Mouse (Mus musculus): ENCODE measurements around the gene Sclt1. TPM values are rescaled to one million over a fixed set of nuclear protein-coding genes. Genes with fewer than 3 reads are reported as not detected.
A peak's percentile ranks its signal among the peaks of the same experiment; 100 is the strongest.
"Not testable (repeated sequence)": the region's sequence is repeated elsewhere in the genome, so short reads cannot be mapped to it uniquely, and the experiment has no call there.

The Sclt1 gene
- 20.5 and 22.4 TPM in 2 replicates for polyA plus RNA-seq (2016; fragmentation: Nextera tagmentation; extraction: Ambion mirVana)

DNA sequence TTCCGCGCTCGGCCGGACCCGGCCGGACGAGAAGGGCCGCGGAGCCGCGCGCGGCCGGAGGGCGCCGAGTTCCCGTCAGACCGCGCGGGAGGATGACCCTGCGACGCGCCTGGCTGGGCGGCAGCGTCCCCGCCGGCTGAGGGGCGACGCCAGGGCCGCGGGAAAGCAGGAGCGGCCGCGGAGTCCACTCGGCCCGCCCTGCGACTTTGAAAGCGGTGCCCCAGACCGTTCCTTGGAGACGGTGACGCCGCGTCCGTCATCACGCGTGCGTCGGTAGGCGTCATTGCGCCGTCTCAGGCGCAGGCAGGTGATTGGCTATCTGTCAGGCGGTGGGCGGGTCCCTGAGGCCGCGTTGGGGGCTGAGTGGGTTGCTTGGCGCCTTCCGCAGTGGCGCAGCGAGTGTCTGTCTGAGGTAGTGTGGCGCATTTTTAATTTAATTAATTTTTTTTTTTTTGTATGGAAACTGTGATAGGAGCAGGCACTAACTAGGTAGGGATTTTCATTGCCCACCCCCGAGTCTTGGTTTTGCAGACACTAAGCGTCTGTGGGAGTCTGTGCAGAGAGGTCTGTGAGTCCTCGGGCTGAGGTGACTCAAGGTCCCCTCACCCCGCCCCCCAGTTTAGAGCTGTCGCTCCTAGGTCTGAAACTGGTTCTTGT lies at the start of gene Sclt1, which contains the start of gene D3Ertd751e:
TSS of gene Sclt1 (minus strand) at position 237 of the 657 bp plus-strand sequence.
TSS of gene D3Ertd751e (plus strand) at position 334 of the 657 bp plus-strand sequence.
- H3K27me3 ChIP-seq (ENCODE audit: low read depth, poor library complexity, severe bottlenecking), result no peaks in the 10 kb centered on the region
- WGBS, result under 1% methylated on average over 66 of the region's 66 CpGs
- peaks cover 4% of the 10 kb centered on the region for H3K36me3 ChIP-seq
- DNase-seq (ENCODE audit: low spot score), result peak; percentile 96
- H3K4me3 ChIP-seq, result peak within 1 kb of the TSS; percentile 75
- no peaks in the 10 kb centered on the region for H3K9me3 ChIP-seq (replicated peaks)
- peaks cover 23% of the 10 kb centered on the region for H3K4me1 ChIP-seq
- H3K27ac ChIP-seq (replicated peaks), result peak within 1 kb of the TSS; percentile 97

DNA sequence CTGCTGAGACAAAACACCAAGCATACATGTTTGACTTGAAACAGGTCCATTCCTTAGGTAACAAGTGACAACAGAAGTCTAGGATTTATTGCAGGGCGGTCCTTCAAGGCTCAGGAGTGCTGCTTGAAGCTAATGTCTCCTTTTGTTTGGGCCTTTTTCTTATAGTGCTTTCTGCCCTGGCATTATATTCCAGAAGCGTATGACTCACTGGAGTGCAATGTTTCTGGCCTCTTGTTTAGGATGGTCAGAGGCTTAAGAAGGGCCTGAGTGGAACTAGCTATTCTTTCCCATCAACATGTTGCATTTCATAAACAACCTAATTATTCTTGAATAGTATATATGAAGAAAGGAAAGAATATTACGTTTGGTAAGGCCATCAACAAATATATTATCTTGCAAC lies 19.8 kb upstream of the Sclt1 start:
- 91% methylated on average over 3 of the region's 3 CpGs for WGBS
- Histone ChIP-seq H3K4me1 (no peaks in the 10 kb centered on the region), H3K36me3 (peaks cover 3% of the 10 kb centered on the region), H3K27ac (replicated peaks) (no peak overlapping the region), H3K4me3 (no peak overlapping the region), H3K9me3 (replicated peaks) (no peaks in the 10 kb centered on the region), H3K27me3 (ENCODE audit: low read depth, poor library complexity, severe bottlenecking) (no peaks in the 10 kb centered on the region)
- no peak for DNase-seq (ENCODE audit: low spot score)

DNA sequence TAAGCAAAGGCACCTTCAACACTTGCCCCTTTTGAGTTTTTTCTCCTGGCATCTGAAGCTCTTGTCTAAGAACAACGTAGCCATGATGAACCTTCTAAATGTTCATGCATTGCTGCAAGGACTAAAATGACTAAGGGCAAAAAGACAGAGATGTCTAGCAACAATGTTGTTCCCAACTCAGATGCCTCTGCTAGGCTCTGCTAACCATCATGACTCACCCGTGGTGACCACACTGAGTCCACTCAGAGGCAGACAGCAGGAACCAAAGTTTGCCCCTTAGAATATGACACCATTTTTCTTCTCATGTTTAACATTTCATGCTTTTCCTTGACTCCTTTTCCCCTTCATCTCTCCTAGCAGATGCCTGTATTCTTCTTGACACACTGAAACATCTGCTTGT lies 12.2 kb upstream of the Sclt1 start:
- H3K4me3 ChIP-seq, result no peak overlapping the region
- no peaks in the 10 kb centered on the region for H3K9me3 ChIP-seq (replicated peaks)
- no peaks in the 10 kb centered on the region for H3K27me3 ChIP-seq (ENCODE audit: low read depth, poor library complexity, severe bottlenecking)
- no peaks in the 10 kb centered on the region for H3K4me1 ChIP-seq
- H3K27ac ChIP-seq (replicated peaks), result no peak overlapping the region
- no peak for DNase-seq (ENCODE audit: low spot score)
- H3K36me3 ChIP-seq, result peaks cover 7% of the 10 kb centered on the region
- 90% methylated on average over 2 of the region's 2 CpGs for WGBS

DNA sequence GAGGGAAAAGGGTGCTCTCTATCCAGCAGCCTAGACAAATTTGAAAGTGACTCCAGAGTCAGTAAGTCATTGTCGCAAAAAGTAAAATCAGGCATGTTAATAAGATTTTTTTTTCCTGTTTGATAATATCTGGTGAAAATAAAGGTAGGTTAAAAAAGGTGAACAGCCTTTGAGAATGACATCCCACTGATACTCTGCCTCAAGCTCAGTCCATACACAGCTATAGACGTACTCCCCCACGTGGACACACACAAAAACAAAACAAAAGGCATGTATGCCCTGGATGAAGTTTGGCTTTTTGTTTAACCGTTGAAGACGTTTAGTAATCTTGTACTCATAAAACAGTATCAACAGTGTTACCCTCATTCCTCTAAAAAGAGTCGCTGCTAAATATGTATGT lies 1.1 kb upstream of the Sclt1 start:
- peak overlapping the region; percentile 97 for H3K27ac ChIP-seq (replicated peaks)
- WGBS, result 61% methylated on average over 6 of the region's 6 CpGs
- H3K4me1 ChIP-seq, result peaks cover 23% of the 10 kb centered on the region
- H3K4me3 ChIP-seq, result peak overlapping the region; percentile 75
- H3K36me3 ChIP-seq, result peaks cover 4% of the 10 kb centered on the region
- H3K27me3 ChIP-seq (ENCODE audit: low read depth, poor library complexity, severe bottlenecking), result no peaks in the 10 kb centered on the region
- no peaks in the 10 kb centered on the region for H3K9me3 ChIP-seq (replicated peaks)
- DNase-seq (ENCODE audit: low spot score), result no peak

DNA sequence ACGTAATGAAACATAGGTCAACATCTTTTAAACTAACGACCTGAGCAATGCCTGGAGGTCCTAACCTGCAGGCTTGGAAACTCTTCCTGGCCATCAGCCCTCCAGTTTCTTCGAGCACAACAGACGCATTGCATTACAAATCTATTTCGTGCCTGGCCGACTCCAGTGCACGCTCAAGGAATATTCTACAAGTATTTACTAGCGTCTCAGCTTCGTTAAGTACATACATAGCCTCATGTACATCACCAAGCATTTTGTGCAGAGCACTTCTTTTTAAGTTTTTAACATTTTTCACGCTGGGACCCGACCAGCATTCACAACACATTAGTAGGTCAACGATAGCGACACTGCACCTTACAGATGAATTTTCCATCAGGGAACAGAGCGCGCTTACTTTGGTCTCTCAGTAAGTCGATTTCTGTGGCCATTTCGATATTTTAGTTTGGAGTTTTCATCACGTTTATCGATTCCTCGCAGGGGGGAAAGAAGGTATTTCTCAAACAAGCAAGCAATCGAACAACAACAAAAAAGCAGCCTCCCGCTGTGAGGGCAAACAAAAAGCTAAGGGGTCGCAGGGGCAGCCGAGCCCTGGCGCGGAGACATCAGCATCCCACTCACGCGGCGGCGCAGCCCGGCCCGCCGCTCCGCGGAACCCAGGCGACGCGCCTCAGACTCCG lies 575 bp downstream of the Sclt1 start:
- peak; percentile 40 for DNase-seq (ENCODE audit: low spot score)
- WGBS, result 1% methylated on average over 39 of the region's 39 CpGs
- Histone ChIP-seq H3K27me3 (ENCODE audit: low read depth, poor library complexity, severe bottlenecking) (no peaks in the 10 kb centered on the region), H3K36me3 (peaks cover 4% of the 10 kb centered on the region), H3K9me3 (replicated peaks) (no peaks in the 10 kb centered on the region), H3K4me1 (peaks cover 23% of the 10 kb centered on the region), H3K27ac (replicated peaks) (peak overlapping the region; percentile 97), H3K4me3 (peak overlapping the region; percentile 75)

DNA sequence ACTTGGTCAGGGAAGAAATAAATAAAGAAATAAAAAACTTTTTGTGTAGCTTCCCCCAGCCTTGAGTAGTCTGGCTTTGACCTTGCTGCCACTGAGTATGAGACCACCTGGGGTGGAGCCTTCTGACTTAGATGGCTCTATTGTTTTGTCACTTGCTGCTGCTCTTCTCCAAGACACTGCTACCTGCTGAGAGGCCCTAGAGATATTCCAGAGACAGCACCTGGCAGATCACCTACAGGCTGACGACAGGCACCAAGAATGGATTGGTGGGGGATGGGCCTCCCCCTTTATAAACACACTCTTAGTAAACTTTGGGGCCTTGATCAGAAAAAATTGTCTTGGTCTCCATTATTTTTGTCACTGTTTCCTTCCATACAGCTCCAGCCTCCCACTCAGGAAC lies 46.6 kb downstream of the Sclt1 start:
- 64% methylated on average over 1 of the region's 1 CpGs for WGBS
- DNase-seq (ENCODE audit: low spot score), result no peak
- Histone ChIP-seq H3K4me1 (no peaks in the 10 kb centered on the region), H3K27me3 (ENCODE audit: low read depth, poor library complexity, severe bottlenecking) (no peaks in the 10 kb centered on the region), H3K9me3 (replicated peaks) (peaks cover 3% of the 10 kb centered on the region; the same call in 1 of the 2 replicates), H3K36me3 (peaks cover 39% of the 10 kb centered on the region), H3K27ac (replicated peaks) (no peak overlapping the region), H3K4me3 (no peak overlapping the region)

DNA sequence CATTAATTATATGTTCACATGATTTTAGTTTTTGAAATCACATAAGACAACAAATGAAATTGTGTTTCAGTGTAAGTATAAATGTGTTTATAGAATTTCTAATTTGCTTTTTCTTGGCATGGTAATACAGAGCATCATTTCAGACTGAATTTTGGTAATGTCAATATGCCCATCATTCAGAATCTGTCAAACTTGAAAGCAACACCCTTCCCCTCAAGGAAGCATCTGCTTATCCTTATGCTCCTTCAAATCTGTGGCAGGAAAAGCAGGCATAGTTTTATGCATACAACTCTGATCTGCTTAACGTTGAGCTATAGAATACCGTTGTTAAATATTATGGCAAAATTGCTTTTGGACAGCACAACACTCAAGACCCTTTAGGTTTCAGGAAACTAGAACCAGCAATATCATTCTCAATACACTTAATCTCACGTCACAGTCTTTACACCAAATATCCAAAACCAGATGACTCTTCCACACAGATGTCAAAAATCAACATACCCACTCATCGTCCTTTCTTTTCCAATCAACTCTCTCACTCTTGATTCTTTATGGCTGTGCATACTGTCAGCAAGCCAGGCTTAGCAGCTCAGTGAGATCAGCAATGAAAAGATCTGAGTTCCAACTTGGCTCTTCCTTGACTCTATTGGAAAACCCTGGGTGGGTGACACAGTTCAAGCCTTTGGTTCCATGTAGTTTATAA lies 49.7 kb downstream of the Sclt1 start:
- DNase-seq (ENCODE audit: low spot score), result no peak
- Histone ChIP-seq H3K36me3 (peaks cover 16% of the 10 kb centered on the region), H3K4me3 (no peak overlapping the region), H3K4me1 (no peaks in the 10 kb centered on the region), H3K27ac (replicated peaks) (no peak overlapping the region), H3K27me3 (ENCODE audit: low read depth, poor library complexity, severe bottlenecking) (no peaks in the 10 kb centered on the region), H3K9me3 (replicated peaks) (peaks cover 3% of the 10 kb centered on the region; the same call in 1 of the 2 replicates)
- WGBS, result 92% methylated on average over 4 of the region's 4 CpGs

DNA sequence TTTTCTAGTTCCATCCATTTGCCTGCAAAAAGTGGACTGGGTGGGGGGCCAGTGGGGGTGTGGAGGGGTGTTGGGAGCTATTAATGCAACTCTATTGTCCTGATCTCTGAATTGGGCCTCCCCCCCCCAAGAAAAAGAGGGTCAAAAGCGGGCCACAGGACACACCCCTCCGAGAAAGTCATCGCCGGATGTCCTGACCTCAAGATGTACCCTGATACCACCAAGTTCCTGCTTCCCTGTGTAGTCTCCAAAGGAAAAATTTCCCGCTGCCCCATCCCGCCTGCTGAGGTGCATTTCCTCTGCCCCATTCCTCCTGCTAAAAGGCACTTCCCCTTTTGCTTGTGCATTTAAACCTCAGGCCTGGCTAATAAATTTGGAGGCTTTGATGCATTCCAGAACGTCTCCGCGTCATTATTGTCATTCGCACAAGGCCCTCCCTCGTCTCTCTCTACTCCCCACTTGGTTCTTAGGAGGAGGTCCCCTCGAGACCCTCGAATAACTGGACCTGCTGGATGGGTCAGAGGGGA lies 52.1 kb downstream of the Sclt1 start:
- not testable (repeated sequence) for H3K9me3 ChIP-seq (replicated peaks); H3K4me3 ChIP-seq; H3K4me1 ChIP-seq; H3K27ac ChIP-seq (replicated peaks); H3K27me3 ChIP-seq (ENCODE audit: low read depth, poor library complexity, severe bottlenecking); DNase-seq (ENCODE audit: low spot score)
- 94% methylated on average over 13 of the region's 13 CpGs for WGBS
- peaks cover 11% of the 10 kb centered on the region; the same call in 1 of the 2 replicates for H3K36me3 ChIP-seq

DNA sequence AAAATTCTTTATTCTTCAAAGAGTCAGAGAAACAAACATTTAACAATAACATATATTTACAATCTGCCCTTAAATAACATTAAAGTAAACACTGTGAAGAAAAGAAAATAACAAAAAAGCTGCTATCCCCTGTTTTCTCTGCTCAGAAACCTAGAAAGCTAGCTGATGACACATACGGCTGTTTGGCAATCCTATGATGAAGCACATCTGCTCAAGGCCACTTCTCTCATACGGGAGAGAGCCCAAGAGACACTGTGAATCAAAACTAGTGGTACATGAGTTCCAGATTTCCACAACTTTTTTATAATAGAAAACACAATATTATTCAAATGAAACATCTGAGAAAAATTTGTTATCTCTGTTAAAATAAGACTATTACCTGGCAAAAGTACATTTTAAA lies 55.9 kb downstream of the Sclt1 start:
- Histone ChIP-seq H3K27me3 (ENCODE audit: low read depth, poor library complexity, severe bottlenecking) (no peaks in the 10 kb centered on the region), H3K27ac (replicated peaks) (no peak overlapping the region), H3K36me3 (0 out of 2 replicates have a peak, but pooled peaks cover 10% of the 10 kb centered on the region), H3K4me3 (no peak overlapping the region), H3K9me3 (replicated peaks) (no peaks in the 10 kb centered on the region), H3K4me1 (no peaks in the 10 kb centered on the region)
- WGBS, result 87% methylated on average over 2 of the region's 2 CpGs
- no peak for DNase-seq (ENCODE audit: low spot score)

DNA sequence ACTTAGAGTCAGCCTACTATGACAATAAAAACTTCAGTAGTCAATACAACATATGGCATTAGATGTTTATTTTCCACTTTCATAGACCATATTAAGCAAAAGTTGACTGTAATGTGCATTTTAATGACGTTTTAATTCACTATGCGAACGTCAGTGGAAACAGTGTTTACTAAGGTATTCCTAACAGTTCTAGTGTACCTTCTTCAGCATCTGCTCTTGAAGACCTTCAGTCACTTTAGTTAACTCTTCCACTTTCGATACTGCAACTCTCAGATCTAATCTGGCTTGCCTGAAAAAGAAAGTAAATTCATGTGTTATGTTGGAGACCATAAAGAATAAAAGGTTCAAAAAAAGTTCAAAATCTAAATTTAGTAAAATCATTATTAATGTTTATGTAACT lies 60.2 kb downstream of the Sclt1 start:
- Histone ChIP-seq H3K27ac (replicated peaks) (no peak overlapping the region), H3K4me3 (no peak overlapping the region), H3K4me1 (no peaks in the 10 kb centered on the region), H3K36me3 (peaks cover 18% of the 10 kb centered on the region), H3K9me3 (replicated peaks) (no peaks in the 10 kb centered on the region), H3K27me3 (ENCODE audit: low read depth, poor library complexity, severe bottlenecking) (no peaks in the 10 kb centered on the region)
- WGBS, result 94% methylated on average over 4 of the region's 4 CpGs
- no peak for DNase-seq (ENCODE audit: low spot score)

DNA sequence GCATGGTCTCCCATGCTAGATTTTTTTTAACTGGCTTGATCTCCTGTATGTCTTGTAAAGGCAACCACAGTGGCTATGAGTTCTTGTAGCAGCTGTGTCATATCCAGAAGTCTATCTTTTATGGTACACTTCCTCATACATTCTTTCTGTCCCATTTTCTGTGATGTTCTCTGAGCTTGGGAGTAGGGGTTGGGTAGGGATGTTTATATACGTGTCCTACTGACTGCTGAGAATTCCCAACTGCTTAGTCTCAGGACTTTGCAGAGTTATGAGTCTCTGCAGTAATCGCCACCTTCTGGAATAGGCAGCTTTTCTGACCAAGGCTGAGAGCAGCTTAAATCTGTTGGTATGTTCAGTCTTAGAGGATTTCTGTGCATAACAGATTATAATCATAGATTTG lies 65.7 kb downstream of the Sclt1 start:
- no peaks in the 10 kb centered on the region for H3K27me3 ChIP-seq (ENCODE audit: low read depth, poor library complexity, severe bottlenecking)
- H3K4me1 ChIP-seq, result no peaks in the 10 kb centered on the region
- no peaks in the 10 kb centered on the region for H3K9me3 ChIP-seq (replicated peaks)
- peaks cover 42% of the 10 kb centered on the region for H3K36me3 ChIP-seq
- no peak for DNase-seq (ENCODE audit: low spot score)
- WGBS, result 90% methylated on average over 2 of the region's 2 CpGs
- H3K4me3 ChIP-seq, result no peak overlapping the region
- no peak overlapping the region for H3K27ac ChIP-seq (replicated peaks)

DNA sequence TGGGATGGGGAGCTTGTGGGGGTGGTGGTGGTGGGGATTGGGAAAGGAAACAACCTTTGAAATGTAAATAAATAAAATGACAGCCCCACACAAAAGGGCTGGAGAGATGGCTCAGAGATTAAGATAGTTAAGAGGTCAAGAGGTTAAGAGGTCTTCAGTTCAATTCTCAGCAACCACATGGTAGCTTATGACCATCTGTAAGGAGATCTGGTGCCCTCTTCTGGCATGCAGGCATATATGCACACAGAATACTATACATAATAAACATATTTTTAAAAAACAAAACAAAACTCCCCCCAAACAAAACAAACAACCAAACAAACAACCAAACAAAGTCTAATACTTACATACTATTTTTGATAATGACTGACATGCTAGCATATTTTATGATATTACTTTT lies 67.5 kb downstream of the Sclt1 start:
- no peaks in the 10 kb centered on the region for H3K9me3 ChIP-seq (replicated peaks)

More for the DNA sequence above, 67.5 kb downstream of the Sclt1 start:
- H3K27ac ChIP-seq (replicated peaks), result no peak overlapping the region
- H3K4me3 ChIP-seq, result no peak overlapping the region
- no peaks in the 10 kb centered on the region for H3K4me1 ChIP-seq
- H3K27me3 ChIP-seq (ENCODE audit: low read depth, poor library complexity, severe bottlenecking), result no peaks in the 10 kb centered on the region
- DNase-seq (ENCODE audit: low spot score), result no peak
- peaks cover 48% of the 10 kb centered on the region for H3K36me3 ChIP-seq
